Mouse (Mus musculus): ENCODE data around the gene Dcbld2.

GRCm38 (mm10) chr16:58404665-58405064 is 3.6 kb upstream of the Dcbld2 start:
- no peak for TF ChIP-seq CTCF (conservative IDR thresholded peaks at IDR 0.05; ENCODE audit: low read length)
- no peak for TF ChIP-seq POU5F1 (IDR thresholded peaks at IDR 0.05; ENCODE audit: borderline replicate concordance, low read length)
- TF ChIP-seq NANOG (IDR thresholded peaks at IDR 0.05; ENCODE audit: borderline replicate concordance, low read length): no peak

Data from E14TG2a.4 (cell line).